Mouse (Mus musculus): ENCODE measurements around the gene Cyp27a1. TPM values are rescaled to one million over a fixed set of nuclear protein-coding genes. Genes with fewer than 3 reads are reported as not detected.

Cyp27a1 gene
- polyA plus RNA-seq, 1 experiment, result 0.05 TPM

- Histone ChIP-seq H3K4me1 (ENCODE audit: control insufficient read depth) (no peaks in the 10 kb centered on the region), H3K36me3 (ENCODE audit: control insufficient read depth) (no peaks in the 10 kb centered on the region), H3K4me3 (replicated peaks) (no peak overlapping the region), H3K9me3 (ENCODE audit: control insufficient read depth, low read length) (no peaks in the 10 kb centered on the region), H3K27me3 (ENCODE audit: control insufficient read depth) (no peaks in the 10 kb centered on the region)
- no peak for TF ChIP-seq GATA1 (IDR thresholded peaks at IDR 0.05; ENCODE audit: low read length)
- TF ChIP-seq TAL1 (IDR thresholded peaks at IDR 0.05; ENCODE audit: low read length), result no peak
Observed at GRCm38 (mm10) chr1:74726674-74727073, 13.3 kb downstream of the Cyp27a1 start.

GRCm38 (mm10) chr1:74728446-74728845 is 15.1 kb downstream of the Cyp27a1 start:
- Histone ChIP-seq H3K36me3 (ENCODE audit: control insufficient read depth) (no peaks in the 10 kb centered on the region), H3K4me3 (replicated peaks) (no peak overlapping the region), H3K4me1 (ENCODE audit: control insufficient read depth) (no peaks in the 10 kb centered on the region), H3K27me3 (ENCODE audit: control insufficient read depth) (no peaks in the 10 kb centered on the region), H3K9me3 (ENCODE audit: control insufficient read depth, low read length) (no peaks in the 10 kb centered on the region)
- TF ChIP-seq GATA1 (IDR thresholded peaks at IDR 0.05; ENCODE audit: low read length), result no peak
- no peak for TF ChIP-seq TAL1 (IDR thresholded peaks at IDR 0.05; ENCODE audit: low read length)

GRCm38 (mm10) chr1:74736977-74737376 is 23.6 kb downstream of the Cyp27a1 start:
- no peaks in the 10 kb centered on the region for H3K9me3 ChIP-seq (ENCODE audit: control insufficient read depth, low read length)
- TF ChIP-seq TAL1 (IDR thresholded peaks at IDR 0.05; ENCODE audit: low read length) (no peak), GATA1 (IDR thresholded peaks at IDR 0.05; ENCODE audit: low read length) (no peak)
- no peaks in the 10 kb centered on the region for H3K36me3 ChIP-seq (ENCODE audit: control insufficient read depth)
- no peak overlapping the region for H3K4me3 ChIP-seq (replicated peaks)
- no peaks in the 10 kb centered on the region for H3K4me1 ChIP-seq (ENCODE audit: control insufficient read depth)
- H3K27me3 ChIP-seq (ENCODE audit: control insufficient read depth), result no peaks in the 10 kb centered on the region

GRCm38 (mm10) chr1:74737500-74737899 is 24.1 kb downstream of the Cyp27a1 start:
- Histone ChIP-seq H3K4me1 (ENCODE audit: control insufficient read depth) (no peaks in the 10 kb centered on the region), H3K27me3 (ENCODE audit: control insufficient read depth) (no peaks in the 10 kb centered on the region), H3K9me3 (ENCODE audit: control insufficient read depth, low read length) (no peaks in the 10 kb centered on the region)

GRCm38 (mm10) chr1:74740846-74741245 is 27.5 kb downstream of the Cyp27a1 start:
- Histone ChIP-seq H3K4me1 (ENCODE audit: control insufficient read depth) (no peaks in the 10 kb centered on the region), H3K9me3 (ENCODE audit: control insufficient read depth, low read length) (no peaks in the 10 kb centered on the region), H3K36me3 (ENCODE audit: control insufficient read depth) (no peaks in the 10 kb centered on the region), H3K4me3 (replicated peaks) (no peak overlapping the region), H3K27me3 (ENCODE audit: control insufficient read depth) (no peaks in the 10 kb centered on the region)
- TF ChIP-seq GATA1 (IDR thresholded peaks at IDR 0.05; ENCODE audit: low read length) (no peak), TAL1 (IDR thresholded peaks at IDR 0.05; ENCODE audit: low read length) (no peak)

More at GRCm38 (mm10) chr1:74737500-74737899, 24.1 kb downstream of the Cyp27a1 start:
- H3K36me3 ChIP-seq (ENCODE audit: control insufficient read depth), result no peaks in the 10 kb centered on the region
- TF ChIP-seq GATA1 (IDR thresholded peaks at IDR 0.05; ENCODE audit: low read length) (no peak), TAL1 (IDR thresholded peaks at IDR 0.05; ENCODE audit: low read length) (no peak)
- no peak overlapping the region for H3K4me3 ChIP-seq (replicated peaks)

- TF ChIP-seq GATA1 (IDR thresholded peaks at IDR 0.05; ENCODE audit: low read length) (no peak), TAL1 (IDR thresholded peaks at IDR 0.05; ENCODE audit: low read length) (no peak)
- H3K27me3 ChIP-seq (ENCODE audit: control insufficient read depth), result peaks cover 10% of the 10 kb centered on the region
- H3K9me3 ChIP-seq (ENCODE audit: control insufficient read depth, low read length), result no peaks in the 10 kb centered on the region
- no peak overlapping the region for H3K4me3 ChIP-seq (replicated peaks)
- no peaks in the 10 kb centered on the region for H3K36me3 ChIP-seq (ENCODE audit: control insufficient read depth)
- H3K4me1 ChIP-seq (ENCODE audit: control insufficient read depth), result no peaks in the 10 kb centered on the region
Observed at GRCm38 (mm10) chr1:74747335-74747734, 34.0 kb downstream of the Cyp27a1 start.

- TF ChIP-seq TAL1 (IDR thresholded peaks at IDR 0.05; ENCODE audit: low read length) (no peak), GATA1 (IDR thresholded peaks at IDR 0.05; ENCODE audit: low read length) (no peak)
- Histone ChIP-seq H3K36me3 (ENCODE audit: control insufficient read depth) (no peaks in the 10 kb centered on the region), H3K27me3 (ENCODE audit: control insufficient read depth) (peaks cover 10% of the 10 kb centered on the region), H3K4me3 (replicated peaks) (no peak within 1 kb of the TSS), H3K9me3 (ENCODE audit: control insufficient read depth, low read length) (no peaks in the 10 kb centered on the region), H3K4me1 (ENCODE audit: control insufficient read depth) (no peaks in the 10 kb centered on the region)
Observed at GRCm38 (mm10) chr1:74748643-74749271, 35.4 kb downstream of the Cyp27a1 start, which contains the start of gene Prkag3. Gene Prkag3, minus strand, starts transcription at chr1:74749221.

GRCm38 (mm10) chr1:74749301-74749700 is 35.9 kb downstream of the Cyp27a1 start:
- H3K27me3 ChIP-seq (ENCODE audit: control insufficient read depth), result peaks cover 10% of the 10 kb centered on the region

GRCm38 (mm10) chr1:74750683-74751082 is 37.3 kb downstream of the Cyp27a1 start:
- Histone ChIP-seq H3K4me3 (replicated peaks) (no peak overlapping the region), H3K27me3 (ENCODE audit: control insufficient read depth) (peaks cover 10% of the 10 kb centered on the region), H3K9me3 (ENCODE audit: control insufficient read depth, low read length) (no peaks in the 10 kb centered on the region), H3K4me1 (ENCODE audit: control insufficient read depth) (no peaks in the 10 kb centered on the region), H3K36me3 (ENCODE audit: control insufficient read depth) (no peaks in the 10 kb centered on the region)
- no peak for TF ChIP-seq GATA1 (IDR thresholded peaks at IDR 0.05; ENCODE audit: low read length)
- no peak for TF ChIP-seq TAL1 (IDR thresholded peaks at IDR 0.05; ENCODE audit: low read length)

More at GRCm38 (mm10) chr1:74749301-74749700, 35.9 kb downstream of the Cyp27a1 start:
- Histone ChIP-seq H3K36me3 (ENCODE audit: control insufficient read depth) (no peaks in the 10 kb centered on the region), H3K4me3 (replicated peaks) (no peak overlapping the region), H3K9me3 (ENCODE audit: control insufficient read depth, low read length) (no peaks in the 10 kb centered on the region), H3K4me1 (ENCODE audit: control insufficient read depth) (no peaks in the 10 kb centered on the region)
- TF ChIP-seq TAL1 (IDR thresholded peaks at IDR 0.05; ENCODE audit: low read length) (no peak), GATA1 (IDR thresholded peaks at IDR 0.05; ENCODE audit: low read length) (no peak)
